Mouse (Mus musculus) layer of hippocampus, postnatal 25 days (tissue): ENCODE data around the gene Kcne1. TPM values are rescaled to one million over a fixed set of nuclear protein-coding genes. Genes with fewer than 3 reads are reported as not detected.

Experiments
- DNase-seq, 2 experiments: peaks; one replicate each; pipeline ENCODE4 v3.0.0; 2022; ENCODE audit warnings: mixed read lengths in 2 of 2, low spot score in 1 of 2; ENCODE audit errors: extremely low spot score in 1 of 2
- total RNA-seq, 2 experiments: library from RNA; stranded (reverse); gene quantifications; 2 replicates each; pipeline ENCODE4 v1.2.3; 2021

The Kcne1 gene
- total RNA-seq, 2 experiments from 2014 or later, result not detected

DNA sequence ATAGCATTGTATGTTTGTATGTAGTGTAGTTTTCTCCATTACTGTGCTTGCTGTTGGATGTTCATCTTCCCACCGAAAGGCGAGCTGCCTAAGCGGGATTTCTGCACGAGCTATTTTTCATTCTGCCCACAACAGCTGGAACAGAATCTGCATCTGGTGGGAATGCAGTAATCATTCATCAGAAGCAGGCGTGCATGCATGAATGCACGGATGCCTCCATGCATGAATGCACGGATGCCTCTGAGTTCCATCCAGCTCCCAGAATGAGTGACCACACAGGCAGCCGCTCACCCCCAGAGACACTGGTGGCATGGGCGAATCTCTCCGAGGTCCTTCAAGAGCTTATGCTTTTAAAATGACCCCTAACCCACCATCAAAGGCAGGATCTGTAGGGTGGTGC is 1.7 kb downstream of the Kcne1 start:
- no peak for DNase-seq

DNA sequence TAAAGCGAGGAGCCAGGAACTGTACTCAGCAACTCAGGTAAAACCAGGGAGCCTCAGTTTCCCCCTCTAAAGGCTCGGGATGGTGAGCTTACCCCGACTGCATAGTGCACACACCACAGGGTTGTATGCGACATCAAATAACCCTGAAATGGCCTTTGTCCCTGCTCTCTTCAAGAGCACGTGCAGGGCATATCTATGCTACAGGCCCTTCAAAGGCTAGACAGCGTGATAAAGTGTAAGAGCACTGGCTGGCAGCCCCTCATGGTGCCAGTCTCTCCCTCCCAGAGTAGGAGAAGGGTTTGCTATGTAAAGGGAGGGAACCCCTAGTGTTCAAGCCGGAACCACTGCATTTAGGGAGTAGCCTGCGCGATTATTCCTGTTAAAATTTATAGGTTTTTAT is 2.2 kb downstream of the Kcne1 start:
- DNase-seq, result no peak

DNA sequence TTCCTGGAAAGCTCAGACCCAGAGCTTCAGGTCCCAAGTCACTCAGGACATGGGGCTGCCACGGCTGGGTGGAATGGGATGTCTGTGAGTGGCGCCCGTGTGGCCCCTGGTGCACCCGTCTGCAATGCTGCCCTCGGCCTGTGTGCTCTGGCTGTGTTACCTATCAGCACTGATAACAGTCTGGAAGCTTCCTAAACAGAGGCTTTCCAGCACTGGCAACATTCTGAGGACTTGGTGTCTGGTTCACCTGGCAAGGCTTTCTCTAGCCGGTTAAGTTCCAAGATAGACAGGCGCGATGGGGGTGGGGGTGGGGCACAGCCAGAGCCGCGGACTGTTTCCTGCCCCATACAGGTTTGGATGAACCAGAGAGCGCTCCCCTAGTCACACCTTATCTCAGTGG is 3.3 kb downstream of the Kcne1 start:
- no peak for DNase-seq

- DNase-seq, result no peak
Measured at GRCm38 (mm10) chr16:92355366-92355765, 3.9 kb downstream of the Kcne1 start.

GRCm38 (mm10) chr16:92353897-92354296 is 5.4 kb downstream of the Kcne1 start:
- DNase-seq, result no peak

DNA sequence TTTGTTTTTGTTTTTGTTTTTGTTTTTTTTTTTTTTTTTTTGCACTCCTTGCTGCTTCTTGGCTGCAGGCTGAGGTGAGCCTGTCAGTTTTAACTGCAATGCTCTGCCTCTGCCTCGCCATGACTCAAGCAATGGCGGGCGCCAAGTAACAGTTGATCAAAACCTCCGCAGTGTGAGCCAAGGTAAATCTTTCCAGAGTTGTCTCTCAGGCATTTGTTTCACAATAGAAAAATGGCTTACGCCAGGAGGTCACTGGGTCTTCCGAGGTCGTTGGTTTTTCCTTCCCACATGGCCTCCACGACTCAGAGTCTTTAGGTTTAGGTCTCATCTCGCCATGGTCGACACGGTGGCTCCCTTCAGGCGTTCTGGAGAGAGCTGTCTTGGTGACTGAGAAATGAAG is 6.0 kb downstream of the Kcne1 start:
- DNase-seq, result no peak

GRCm38 (mm10) chr16:92348941-92349340 is 10.3 kb downstream of the Kcne1 start:
- DNase-seq, result peak in 1 of 2 experiments; percentile 22

DNA sequence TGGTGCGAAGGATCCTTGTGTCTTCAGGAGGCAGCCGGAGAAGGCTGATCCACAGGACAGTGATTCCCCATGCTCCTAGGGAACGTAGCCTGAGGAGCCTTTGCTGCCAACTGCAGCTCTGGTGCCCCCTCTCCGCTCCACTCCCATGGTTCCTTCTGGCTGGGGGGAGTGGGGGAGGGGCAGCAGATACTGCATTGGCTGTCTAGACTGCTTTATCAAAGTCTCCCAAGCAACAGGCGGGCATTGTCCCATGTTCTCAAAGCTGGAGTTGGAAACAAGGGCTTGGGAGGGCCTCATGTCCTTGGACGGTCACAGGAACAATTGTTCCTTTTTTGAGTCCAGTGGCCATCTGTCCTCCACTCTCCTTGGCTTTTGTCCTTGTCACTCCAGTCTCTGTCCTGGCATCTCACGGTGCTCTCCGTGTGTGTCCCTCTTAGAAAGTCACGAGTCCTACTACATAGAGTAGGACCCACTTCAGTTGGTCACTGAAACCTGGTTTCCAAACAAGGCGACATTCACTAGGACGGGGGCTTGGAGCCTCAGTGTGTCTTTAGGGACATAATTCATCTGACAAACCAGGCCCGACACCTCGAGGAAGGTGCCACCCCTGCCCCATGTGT is 12.9 kb downstream of the Kcne1 start:
- no peak for DNase-seq

DNA sequence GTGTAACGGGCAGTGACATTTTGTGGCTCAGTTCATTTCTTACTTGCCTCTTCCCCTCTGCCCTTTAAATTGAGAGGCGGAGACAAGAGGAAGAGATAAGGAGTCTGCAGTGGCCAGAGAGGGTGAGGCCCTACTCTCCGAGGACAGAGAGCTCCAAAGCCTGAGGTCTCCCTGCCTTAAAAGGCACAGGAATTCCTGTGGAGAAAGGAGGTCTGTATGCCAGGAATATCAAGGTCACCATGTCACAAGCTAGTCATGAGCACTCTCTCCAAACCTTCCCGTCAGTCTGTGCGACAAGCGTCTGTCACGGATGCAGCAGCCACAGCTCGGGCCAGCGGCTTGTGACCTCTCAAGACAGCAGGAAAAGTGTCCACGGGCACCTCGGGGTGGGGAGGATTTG is 14.1 kb downstream of the Kcne1 start:
- DNase-seq, result no peak

- DNase-seq, result peak; percentile 65 to 82
Measured at GRCm38 (mm10) chr16:92340612-92341511, 18.4 kb downstream of the Kcne1 start.

DNA sequence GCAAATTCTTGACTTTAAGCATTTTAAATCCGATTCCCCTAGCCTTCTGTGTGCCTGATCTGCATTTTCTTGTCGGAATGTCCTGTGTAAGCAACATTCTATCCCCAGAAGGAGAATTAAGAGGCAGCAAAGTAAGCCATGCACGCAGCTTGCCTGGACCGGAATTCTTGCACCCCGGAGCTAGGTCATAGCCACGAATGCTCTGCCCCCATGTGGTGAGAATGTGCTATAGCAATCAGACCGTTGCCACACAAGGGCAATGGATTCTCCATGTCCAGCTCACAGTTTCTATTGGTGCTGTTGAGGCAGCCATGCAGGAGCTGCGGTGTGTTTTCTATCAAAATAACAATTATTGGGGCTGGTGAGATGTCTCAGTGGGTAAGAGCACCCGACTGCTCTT is 23.0 kb downstream of the Kcne1 start:
- peak; percentile 52 to 69 for DNase-seq

- DNase-seq, result no peak
Measured at GRCm38 (mm10) chr16:92334600-92334999, 24.7 kb downstream of the Kcne1 start.

GRCm38 (mm10) chr16:92330966-92331365 is 28.3 kb downstream of the Kcne1 start:
- no peak for DNase-seq

GRCm38 (mm10) chr16:92327911-92328310 is 31.4 kb downstream of the Kcne1 start:
- no peak for DNase-seq

GRCm38 (mm10) chr16:92325062-92325406 is 34.2 kb downstream of the Kcne1 start:
- no peak for DNase-seq

DNA sequence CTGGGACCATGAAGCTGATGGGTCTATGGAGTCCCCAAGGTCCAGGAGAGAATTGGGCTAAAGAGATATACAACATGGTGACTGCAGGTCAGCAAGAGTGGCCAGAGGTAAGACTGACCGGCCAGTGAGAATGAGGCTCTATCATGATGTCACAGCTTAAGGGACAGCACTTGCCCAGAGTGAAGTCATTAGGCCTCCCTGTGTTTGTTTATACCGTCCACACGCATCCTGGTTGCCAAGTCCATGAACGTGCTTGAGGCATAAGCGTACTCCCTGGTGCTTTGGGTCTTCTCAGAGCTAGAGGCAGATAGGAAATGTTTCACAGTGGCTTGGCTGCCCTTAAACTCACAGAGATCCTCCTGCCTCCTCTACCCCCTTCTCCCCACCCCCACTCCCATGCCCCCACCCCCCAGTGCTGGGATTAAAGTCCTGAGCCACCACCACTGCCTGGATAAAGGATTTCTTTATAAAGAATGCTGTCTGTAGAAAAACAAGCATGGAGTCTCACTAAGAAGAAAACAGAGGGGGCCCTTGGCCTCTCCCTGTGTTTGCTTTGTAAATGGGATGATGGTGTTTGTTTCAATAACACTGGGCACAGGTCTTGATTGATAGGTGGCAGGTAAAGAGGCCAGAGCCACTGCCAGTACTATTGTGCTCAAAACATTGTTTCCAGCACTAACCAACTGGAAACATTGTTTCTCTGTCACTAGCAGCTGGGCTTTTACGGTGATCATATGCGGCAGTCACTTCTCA is 34.8 kb downstream of the Kcne1 start:
- no peak for DNase-seq

DNA sequence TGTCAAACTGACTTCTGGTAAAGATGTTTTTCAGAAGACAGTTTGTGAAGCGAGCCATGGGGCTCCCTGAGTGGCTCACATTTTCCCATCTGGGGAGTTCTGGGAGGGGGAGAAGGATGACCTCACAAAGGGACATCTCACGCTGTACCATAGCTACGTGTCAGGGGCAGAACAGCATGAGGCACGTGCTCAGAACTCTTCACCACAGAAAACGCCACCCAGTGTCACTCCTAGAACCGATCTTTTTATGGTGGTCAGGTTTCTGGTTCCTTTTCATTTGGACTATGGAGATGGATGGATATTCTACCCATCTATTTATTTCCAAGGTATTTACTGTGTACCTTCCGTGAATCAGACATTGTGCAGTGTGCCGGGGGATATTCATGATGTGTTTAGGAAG is 37.9 kb downstream of the Kcne1 start, which contains the start of gene Fam243:
Fam243 (minus strand) TSS at position 101 of the 400 bp plus-strand sequence.
- no peak for DNase-seq

- no peak for DNase-seq
Measured at GRCm38 (mm10) chr16:92320361-92320760, 38.9 kb downstream of the Kcne1 start.

DNA sequence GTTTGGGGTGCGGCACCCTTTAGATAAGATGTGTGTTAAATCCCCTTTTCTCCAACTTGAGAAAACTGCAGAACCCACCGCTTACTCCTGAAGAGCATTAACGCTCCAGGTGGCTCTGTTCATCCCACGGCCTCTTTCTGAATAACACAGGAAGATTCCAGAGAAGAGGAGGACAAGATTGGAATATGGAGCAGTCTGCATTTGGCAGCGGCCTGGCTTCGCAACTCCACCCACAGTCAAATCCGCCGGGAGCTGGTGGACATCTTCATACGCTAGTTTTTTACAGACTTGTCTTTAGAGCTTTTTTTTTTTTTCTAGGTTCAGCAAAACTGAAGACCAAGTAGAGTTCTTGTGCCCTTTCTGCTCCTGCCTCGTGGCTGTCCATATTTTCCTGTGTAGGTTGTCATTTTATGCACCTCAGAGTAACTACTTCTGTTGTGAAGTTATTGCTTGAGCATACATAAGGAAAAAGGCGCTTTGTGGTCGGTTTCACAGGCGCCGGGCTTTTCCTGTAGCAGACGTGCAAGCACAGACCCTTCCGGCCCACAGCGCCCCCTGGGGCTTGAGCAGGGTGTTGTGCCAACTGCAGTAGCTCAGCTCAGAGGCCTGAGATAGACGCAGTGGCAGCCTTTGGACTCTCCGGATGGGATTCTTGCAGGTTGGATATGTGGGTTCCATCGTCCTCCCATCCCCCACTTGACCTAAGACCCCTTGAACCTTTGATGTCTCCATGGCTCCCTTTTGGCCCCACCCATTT is 39.7 kb downstream of the Kcne1 start:
- peak in 1 of 2 experiments; percentile 53 for DNase-seq

- DNase-seq, result no peak
Measured at GRCm38 (mm10) chr16:92316049-92316738, 43.1 kb downstream of the Kcne1 start.
